Mouse (Mus musculus) brown adipose tissue, adult 24 weeks (tissue): ENCODE results near the gene Dcp1a. TPM values are rescaled to one million over a fixed set of nuclear protein-coding genes. Genes with fewer than 3 reads are reported as not detected.
A peak's percentile ranks its signal among the peaks of the same experiment; 100 is the strongest.
"Not testable (repeated sequence)": the region's sequence is repeated elsewhere in the genome, so short reads cannot be mapped to it uniquely, and the experiment has no call there.

ENCODE experiments used
- H3K27ac ChIP-seq: fragments of 200-500 bp; replicated peaks from 2 replicates; pipeline ENCODE4 v1.5.1; 2012; ENCODE audit warnings: low read depth, mild to moderate bottlenecking, low read length
- H3K4me1 ChIP-seq: fragments of 200-500 bp; 2 replicates; pipeline ENCODE4 v1.6.1; 2012; ENCODE audit warnings: low read length, mixed read lengths; ENCODE audit not compliant: control insufficient read depth, insufficient read depth, insufficient read length
- H3K4me3 ChIP-seq: fragments of 200-500 bp; 2 replicates; pipeline ENCODE4 v1.5.1; 2012; ENCODE audit warnings: low read depth, mild to moderate bottlenecking, low read length, moderate library complexity; ENCODE audit not compliant: insufficient read depth
- polyA plus RNA-seq: library from polyadenylated mRNA; stranded (reverse); fragments of >200 nt; gene quantifications from 2 replicates; pipeline ENCODE4 v1.2.4, GENCODE M21; 2012; ENCODE audit not compliant: missing spikeins, insufficient read depth, insufficient read length

The Dcp1a gene
- polyA plus RNA-seq, 1 experiment: 8.3 TPM

DNA sequence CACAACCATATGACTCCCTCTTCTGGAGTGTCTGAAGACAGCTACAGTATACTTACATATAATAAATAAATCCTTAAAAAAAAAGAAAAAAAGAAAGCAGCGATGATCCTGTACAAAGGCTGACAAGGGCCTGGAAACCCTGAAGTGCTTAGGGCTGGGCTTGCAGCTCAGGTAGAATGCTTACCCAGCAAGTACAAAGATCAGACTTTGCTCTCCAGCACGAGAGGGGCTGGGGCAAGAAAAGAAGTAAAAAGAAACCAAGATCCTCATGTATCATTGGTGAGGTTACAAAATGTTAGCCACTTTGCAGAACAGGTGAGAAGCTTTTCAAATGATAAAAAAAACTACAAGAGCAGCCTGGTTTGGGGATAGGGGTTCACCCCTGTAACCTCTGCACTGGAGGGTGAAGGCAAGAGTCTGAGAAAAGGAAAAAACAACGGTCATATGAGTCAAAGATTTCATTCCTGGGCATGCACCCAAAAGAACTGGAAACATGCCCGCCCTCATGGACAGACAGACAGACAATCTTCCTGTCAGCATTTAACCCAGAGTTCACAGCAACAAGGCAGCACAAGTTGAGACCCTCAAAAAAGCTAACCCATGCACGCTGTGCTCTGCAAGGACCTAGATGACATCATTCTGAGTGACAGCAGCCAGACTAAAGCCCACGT is 54.6 kb downstream of the Dcp1a start:
- Histone ChIP-seq H3K4me3 (no peak overlapping the region), H3K27ac (peak overlapping the region; percentile 33), H3K4me1 (peaks cover 2% of the 10 kb centered on the region; the same call in 1 of the 2 replicates)

DNA sequence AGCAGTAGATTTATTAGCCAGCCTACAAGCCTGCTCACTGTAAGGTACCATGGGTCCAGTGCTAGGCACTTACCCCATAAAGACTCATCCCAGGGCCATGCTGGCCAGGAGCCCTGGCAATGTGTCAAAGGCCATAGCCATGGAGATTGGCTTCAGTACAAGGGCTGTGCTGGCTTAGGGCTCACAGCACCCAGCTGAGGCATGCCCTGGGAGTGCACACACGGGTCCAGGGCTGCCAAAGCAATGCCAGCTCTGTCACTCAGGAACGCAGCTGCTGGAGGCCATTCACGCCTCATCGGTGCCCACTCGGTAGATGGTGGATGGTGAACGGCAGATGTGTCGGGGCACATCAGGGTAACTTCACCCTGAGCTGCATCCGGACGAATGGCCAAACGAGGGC is 62.2 kb downstream of the Dcp1a start:
- Histone ChIP-seq H3K4me3 (no peak overlapping the region), H3K4me1 (peaks cover 12% of the 10 kb centered on the region; the same call in 1 of the 2 replicates), H3K27ac (peak overlapping the region; percentile 63)

DNA sequence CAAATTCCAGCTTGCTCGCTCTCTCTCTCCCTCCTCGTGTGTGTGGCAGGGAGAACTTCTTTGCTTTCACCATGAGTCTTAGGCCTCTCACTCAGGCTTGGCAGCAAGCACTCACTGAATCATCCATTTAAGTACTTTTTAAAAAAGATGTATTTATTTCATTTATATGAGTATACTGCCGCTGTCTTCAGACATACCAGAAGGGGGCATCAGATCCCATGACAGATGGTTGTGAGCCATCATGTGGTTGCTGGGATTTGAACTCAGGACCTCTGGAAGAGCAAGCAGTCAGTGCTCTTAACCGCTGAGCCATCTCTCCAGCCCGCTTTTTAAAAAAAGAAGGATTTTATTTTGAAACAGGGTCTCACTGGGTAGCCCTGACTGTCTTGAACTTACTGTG is 64.0 kb downstream of the Dcp1a start:
- peaks cover 12% of the 10 kb centered on the region for H3K4me1 ChIP-seq
- not testable (repeated sequence) for H3K4me3 ChIP-seq
- H3K27ac ChIP-seq: peak overlapping the region; percentile 48; the same call in 1 of the 2 replicates

DNA sequence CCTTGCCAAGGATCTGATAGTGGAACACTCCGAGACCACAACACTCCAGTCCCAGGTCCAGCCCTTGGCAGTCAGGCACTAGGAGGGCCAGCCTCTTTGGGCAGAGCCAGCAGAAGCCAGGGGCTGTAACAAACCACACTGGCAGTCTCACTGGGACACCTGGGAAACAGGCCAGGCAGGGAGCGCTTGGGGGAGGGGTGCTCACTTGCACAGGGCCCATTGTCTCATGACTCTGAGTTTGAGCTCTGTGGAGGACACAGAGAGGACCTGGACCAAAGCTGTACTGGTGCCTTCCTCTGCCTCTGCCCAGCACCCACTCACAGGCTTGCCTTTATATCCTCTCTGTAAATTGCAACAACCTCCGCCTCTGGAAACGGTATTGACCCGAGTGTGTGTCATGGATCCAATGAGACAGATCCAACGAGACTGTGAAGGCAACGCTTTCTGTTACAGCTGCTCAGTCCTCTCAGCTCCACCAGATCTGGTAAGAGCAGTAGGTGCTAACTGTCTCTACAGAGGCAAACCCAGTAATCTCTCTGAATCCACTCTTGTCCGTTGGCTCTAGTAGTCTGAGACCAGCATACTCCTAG is 68.9 kb downstream of the Dcp1a start, which contains the start of gene Tkt:
Gene Tkt, plus strand, starts transcription at position 229 of the 590 bp plus-strand sequence.
- Histone ChIP-seq H3K4me3 (peak within 1 kb of the TSS; percentile 80), H3K27ac (peak within 1 kb of the TSS; percentile 90), H3K4me1 (peaks cover 14% of the 10 kb centered on the region)

DNA sequence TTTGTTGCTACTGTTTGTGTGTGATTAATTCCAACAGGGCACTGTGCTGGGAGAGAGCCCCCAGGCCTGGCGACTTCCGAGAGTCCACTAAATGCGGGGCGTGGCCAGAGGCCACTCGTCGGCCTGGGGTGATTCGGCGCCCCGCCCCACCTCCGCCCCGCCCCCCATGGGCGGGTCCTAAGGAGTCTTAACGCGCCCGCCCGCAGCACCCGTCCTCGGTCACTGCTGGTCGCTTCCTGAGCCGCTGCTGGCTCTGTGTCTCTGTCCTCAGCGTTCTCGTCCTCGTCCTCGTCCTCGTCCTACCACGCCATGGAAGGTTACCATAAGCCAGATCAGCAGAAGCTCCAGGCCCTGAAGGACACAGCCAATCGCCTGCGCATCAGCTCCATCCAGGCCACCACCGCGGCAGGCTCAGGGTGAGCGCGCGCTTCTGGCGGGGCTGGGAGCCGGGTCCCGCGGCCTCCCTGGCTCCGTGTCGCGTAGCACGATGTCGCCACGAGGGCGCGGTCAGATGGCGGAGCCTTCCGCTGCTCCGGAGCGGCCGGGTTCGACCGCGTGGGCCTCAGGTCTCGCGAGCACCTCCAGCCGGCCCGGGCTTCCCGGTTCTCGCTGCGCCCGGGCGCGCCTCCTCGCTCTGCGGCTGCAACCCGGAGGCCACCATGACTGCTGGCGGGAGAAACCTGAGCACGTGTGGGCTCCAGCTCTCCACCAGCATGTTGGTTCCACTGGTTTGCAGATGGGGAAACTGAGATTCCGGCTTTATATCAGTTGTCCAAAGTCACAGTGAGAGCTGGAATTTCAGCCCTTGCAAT is 69.8 kb downstream of the Dcp1a start:
- peak overlapping the region; percentile 80 for H3K4me3 ChIP-seq
- peaks cover 12% of the 10 kb centered on the region for H3K4me1 ChIP-seq
- H3K27ac ChIP-seq: peak overlapping the region; percentile 90

DNA sequence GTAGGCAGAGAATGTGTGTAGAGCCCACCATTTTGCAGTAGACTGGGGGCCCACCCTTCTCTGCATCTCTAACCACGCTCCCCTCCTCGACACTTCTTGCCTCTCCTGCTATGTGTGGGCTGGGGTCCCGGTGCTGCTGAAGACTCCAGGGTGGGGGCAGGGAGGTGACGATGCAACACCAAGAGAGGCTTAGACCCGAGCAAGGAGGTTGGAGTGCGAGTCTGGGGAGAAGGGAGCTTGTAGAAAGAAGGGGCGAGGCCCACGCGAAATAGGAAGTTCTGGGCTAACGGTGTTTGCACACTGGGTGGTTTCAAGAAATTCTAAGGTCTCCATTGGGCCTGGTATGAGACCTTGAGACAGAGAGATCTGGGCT is 70.4 kb downstream of the Dcp1a start:
- Histone ChIP-seq H3K4me3 (peak overlapping the region; percentile 80), H3K4me1 (peaks cover 11% of the 10 kb centered on the region), H3K27ac (peak overlapping the region; percentile 85)

DNA sequence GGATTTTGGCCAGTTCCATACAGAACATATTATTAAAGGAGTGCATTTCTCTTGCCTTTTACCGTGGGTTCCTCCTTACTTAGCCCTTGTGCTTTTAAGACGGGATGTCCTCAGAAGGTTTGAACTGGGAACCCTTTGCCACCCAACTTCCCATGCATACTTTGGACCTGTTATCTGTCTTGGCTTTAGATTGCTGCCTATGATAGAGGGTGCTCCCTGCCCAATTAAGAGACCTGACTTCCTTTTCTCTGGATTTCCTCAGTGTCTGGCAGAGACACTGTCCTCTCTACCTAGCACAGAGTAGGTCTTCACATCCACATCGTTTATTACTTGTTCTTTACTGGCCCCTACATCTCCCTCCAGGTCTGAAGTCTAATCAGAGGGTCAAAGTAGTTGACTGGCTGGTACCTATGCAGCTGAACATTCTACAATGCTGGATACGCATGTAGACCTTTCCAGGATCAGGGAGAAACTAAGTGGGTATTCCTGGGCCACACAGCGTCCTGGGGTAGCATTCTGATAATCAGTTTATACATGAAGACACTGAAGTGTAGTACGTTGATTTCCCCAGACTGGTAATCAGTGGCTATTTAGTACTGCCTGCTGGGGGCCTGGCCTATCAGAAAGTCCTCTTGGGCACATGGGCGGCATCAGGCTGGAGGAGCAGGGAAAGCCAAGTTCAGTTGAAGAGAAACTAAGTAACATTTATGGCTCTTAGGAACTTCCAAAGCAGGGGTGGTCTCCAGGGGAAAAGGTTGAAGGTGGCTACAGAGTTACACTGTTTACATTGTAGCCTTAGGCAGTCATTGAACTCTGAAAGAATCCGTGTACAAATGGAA is 71.1 kb downstream of the Dcp1a start:
- H3K4me3 ChIP-seq: peak overlapping the region; percentile 80
- peaks cover 9% of the 10 kb centered on the region; the same call in 1 of the 2 replicates for H3K4me1 ChIP-seq
- peak overlapping the region; percentile 85 for H3K27ac ChIP-seq

DNA sequence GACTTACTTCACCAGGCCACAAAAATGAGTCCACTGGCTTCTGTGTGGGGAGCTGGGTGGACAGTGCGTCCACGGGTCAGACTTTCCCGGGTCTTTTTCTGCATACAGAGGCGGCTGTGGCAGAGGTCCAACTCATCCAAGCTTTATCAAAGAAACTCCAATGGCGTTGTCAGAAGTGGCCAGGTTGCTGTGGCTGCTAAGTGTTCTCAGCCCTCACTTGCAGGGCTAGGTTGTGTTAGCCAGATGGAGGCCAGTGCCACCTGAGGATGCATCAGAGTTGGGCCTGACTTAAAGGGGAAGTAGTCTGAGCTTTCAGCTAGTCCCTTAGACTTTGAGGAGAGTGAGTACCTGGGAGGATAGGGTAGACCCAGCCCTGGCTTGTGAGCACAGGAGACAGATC is 72.2 kb downstream of the Dcp1a start:
- Histone ChIP-seq H3K27ac (0 out of 2 replicates have a peak overlapping the region, but pooled peaks have one; percentile 26), H3K4me1 (peaks cover 11% of the 10 kb centered on the region), H3K4me3 (peak overlapping the region; percentile 80)

DNA sequence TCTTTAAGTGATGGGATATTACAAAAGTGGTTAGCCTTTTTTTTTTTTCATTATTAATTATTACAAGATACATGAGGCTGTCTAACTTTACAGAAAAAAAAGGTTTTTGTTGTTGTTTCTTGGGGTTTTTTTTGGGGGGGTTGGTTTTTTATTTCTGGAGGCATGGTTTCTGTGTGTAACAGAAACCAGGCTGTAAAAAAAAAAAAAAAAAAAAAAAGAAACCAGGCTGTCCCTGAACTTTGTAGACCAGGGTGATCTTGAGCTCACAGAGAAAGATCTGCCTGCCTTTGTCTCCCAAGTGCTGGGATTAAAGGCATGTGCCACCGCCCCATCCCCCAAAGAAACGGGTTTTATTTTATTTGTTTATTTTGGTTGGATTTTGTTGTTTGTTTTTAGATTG is 72.6 kb downstream of the Dcp1a start:
- no peak overlapping the region for H3K27ac ChIP-seq

DNA sequence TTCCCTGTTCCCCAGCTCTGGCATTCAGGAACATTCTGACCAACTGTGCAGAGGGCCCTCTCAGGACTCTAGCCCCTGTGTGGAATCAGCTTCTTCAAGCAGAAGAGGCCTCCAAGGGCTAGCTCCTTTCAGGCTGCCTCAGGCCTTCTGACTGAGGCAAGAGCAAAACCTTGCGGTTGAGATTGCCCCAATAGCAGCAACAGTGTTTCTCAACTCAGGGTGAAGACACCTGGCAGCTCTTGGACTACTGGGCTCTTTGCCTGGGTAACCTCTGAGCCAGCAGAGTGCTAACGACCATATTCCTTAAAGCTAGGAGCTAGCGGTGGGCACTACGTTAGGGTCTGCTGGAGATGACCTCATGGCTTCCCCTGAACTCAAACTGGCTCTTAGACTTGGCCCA is 73.8 kb downstream of the Dcp1a start:
- H3K27ac ChIP-seq: peak overlapping the region; percentile 94
- peaks cover 19% of the 10 kb centered on the region for H3K4me1 ChIP-seq
- peak overlapping the region; percentile 47 for H3K4me3 ChIP-seq

More for the DNA sequence above, 72.6 kb downstream of the Dcp1a start:
- H3K4me1 ChIP-seq: peaks cover 12% of the 10 kb centered on the region
- H3K4me3 ChIP-seq: peak overlapping the region; percentile 80

DNA sequence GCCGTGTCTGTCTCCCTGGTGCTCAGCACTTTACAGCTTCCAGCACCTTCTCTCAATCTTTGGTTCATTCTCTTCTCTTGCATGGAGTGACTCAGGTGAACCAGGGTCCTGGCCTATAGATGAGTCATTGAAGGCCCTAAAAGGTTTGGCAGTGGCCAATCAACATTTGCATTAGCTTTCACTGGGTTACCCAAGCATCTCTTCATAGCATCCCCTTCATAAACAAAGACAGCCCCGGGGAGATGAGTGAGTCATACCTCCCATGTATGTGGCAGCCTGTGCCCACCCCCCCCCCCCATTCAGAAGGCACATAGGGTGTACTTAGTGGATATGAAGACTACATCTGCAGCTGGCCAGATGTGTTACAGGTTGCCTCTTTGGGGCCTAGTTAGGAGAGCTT is 77.3 kb downstream of the Dcp1a start:
- no peak overlapping the region for H3K27ac ChIP-seq
- no peak overlapping the region for H3K4me3 ChIP-seq
- peaks cover 15% of the 10 kb centered on the region for H3K4me1 ChIP-seq

DNA sequence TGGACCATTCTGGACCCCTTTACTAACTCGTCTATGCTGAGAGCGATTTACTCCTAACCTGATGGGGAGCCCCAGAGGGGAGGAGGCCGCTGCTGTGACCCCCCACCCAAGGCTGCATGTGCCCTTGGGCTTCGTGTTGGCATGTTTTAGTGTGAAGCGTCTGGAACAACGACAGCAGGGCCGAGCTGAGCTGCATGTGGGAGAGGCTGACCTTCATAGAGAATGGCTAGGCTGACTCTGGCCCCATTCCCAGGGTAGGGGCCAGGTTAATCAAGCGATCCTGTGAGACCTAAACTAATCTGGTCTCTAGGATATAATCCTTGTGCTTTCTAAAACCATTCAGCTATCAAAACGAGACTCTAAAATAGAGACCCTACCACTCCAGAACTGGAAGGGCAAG is 78.4 kb downstream of the Dcp1a start:
- H3K4me3 ChIP-seq: no peak overlapping the region
- peaks cover 14% of the 10 kb centered on the region for H3K4me1 ChIP-seq
- H3K27ac ChIP-seq: peak overlapping the region; percentile 36; the same call in 1 of the 2 replicates

DNA sequence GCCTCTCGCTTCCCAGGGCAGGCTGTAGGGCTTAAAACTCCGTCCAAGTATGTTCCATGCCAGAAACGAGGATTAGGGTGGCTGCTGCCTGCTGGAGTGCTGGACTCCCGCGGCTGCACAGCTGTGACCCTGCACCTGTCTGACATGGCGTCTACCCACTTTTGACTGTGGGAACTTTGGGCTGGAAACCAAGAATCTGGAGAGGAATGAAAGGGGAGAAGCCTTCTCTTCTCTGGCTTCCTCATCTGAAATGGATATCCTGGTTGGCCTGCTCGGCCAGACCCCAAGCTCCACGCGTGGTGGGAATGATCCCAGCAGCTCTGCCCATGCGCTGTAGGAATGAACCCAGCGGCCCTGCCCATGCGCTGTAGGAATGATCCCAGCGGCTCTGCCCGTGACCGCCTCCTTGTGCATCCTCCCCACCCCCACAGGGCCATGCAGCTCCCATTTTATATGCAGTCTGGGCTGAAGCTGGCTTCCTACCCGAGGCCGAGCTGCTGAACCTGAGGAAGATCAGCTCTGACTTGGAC is 80.1 kb downstream of the Dcp1a start:
- peaks cover 11% of the 10 kb centered on the region for H3K4me1 ChIP-seq
- no peak overlapping the region for H3K4me3 ChIP-seq
- no peak overlapping the region for H3K27ac ChIP-seq

DNA sequence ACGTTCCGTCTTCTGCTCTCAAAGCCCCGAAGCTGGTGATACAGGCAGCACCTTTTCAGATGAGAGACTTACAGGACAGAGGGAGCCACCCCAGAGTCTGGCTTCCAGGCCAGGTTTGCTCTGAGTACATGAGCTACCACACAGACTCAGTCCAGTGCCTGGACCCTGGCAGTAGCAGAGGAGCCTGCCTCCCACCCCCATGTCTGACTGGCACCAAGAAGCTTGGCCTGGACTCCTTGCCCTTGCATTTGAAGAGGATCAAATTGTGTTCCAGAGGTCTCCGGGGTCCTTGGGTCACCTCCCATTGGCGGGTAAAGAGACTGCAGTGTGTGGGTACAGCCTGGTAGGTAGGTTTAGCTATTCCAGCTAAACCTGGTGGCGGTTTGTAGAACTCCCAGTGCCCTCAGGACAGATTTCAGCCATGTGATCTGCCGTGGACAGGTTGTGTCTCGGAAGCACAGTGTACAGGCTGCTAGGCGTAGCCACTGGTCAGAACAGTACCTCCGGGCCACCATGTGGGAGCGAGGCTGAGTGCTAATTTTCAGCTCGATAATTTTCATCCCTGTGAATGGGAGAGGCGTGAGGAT is 81.6 kb downstream of the Dcp1a start:
- Histone ChIP-seq H3K27ac (no peak overlapping the region), H3K4me3 (no peak overlapping the region), H3K4me1 (peaks cover 10% of the 10 kb centered on the region)
